Mouse (Mus musculus): ENCODE measurements around the gene Cul7.

Cul7 gene

DNA sequence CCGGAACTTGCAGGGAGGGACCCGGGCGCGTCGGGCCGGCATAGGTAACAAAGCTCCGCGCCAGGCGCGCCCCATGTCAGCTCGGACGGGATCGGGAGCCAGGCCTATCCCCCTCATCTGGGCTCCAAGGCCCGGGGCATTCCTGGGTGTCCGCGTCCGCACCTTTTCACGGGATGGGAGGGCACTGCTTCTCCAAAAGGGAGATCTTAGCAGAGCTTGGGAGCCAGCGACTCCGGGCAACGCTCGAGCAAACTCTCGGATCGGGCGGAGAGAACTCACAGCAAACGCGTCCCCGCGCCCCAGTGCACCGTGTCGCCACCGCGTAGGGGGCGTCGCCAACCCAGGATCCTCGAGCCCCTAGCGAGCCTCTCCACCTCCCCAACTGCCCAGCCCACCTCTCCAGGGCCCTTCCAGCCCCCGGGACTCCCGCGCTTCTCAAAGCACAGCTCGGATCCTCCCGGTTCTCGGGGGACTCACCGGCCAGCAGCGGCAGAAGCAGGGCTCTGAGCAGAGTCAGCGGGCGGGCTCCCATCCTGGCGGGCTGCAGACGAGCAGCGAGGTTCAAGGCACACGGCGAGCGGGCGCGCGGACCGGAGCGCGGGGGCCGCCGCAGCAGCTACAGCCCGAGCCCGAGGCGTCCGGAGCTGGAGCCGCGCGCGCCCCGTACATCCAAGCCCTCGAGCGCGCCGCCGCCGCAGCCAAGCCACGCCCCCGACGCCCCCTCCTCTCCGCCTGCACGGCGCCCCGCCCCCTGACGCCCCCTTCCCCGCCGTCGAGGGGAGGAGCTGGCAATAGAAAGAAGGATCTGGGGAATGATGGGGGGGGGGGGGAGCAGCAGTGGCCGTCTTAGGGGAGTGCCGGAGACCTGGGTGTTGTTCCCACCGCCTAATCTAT lies 21.1 kb upstream of the Cul7 start, which contains the start of gene Ptk7:
Gene Ptk7, minus strand, starts transcription at position 714 of the 894 bp plus-strand sequence.
- DNase-seq (ENCODE audit: low read depth, low spot score), result no peak

DNA sequence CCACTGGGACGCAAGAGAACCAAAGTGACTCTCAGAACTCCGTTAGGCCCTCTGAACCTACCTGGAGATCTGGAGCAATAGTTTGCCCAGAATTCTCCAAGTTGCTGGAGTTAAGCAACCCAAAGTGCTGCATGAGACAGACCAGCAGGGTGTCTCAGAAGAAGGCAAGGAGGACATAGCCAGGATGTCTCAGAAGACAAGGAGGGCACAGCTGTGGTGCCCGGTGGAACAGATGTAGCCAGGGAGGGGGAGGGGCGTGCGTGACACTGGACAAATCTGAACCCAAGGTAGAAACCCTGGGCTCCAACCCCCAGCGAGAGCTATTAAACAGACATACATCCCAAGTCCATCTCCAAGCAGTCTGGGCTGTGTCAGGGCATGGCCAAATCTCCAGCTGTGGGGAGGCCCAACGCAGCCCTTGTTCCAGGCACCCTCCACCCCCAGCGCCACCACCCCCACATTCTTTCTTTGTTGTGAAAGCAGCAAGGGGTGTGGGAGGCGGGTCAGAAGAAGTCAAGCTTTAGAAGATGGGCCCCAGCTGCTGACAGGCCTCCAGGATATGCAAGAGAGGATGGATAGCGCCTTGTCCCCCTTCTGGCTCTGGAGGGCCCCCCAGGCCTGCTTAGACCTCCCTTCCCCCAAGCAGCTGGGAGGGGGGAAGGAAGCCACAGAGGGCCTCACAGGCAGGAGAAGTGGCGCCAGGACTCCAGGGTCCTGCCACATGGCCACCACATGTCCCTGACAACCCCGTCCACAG lies 20.3 kb upstream of the Cul7 start:
- no peak for DNase-seq (ENCODE audit: low read depth, low spot score)

DNA sequence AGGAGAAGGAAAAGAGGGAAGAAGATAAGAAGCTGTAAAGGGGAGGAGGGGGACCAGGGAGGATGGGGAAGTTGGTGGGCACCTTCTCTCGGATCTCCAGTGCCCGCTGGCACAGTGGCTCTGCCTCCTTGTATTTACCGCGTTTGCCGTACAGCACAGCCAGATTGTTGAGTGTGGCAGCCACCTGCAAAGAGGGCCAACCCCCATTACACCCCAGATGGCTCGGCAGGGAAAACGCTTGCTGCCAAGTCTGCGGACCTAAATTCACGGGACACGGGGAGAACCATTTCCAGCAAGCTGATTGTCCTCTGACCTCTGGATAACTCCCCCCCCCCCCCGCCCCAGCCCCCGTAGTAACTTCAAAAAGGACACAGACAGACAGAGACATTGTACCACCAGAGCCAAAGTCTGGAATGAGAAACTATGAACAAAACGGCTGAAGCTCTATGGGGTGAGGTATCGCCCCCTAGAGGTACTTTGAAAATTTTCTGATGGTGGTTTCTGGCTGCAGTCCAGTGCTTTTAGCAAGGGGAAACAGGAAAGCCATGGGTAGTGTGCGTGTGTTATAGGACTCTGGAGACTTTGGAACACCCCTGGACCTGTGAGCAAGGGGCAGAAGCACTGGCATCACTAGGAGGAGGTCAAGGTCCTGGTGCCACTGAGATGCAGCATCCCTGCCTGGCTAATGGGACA lies 13.2 kb upstream of the Cul7 start:
- peak; percentile 49 for DNase-seq (ENCODE audit: low read depth, low spot score)

DNA sequence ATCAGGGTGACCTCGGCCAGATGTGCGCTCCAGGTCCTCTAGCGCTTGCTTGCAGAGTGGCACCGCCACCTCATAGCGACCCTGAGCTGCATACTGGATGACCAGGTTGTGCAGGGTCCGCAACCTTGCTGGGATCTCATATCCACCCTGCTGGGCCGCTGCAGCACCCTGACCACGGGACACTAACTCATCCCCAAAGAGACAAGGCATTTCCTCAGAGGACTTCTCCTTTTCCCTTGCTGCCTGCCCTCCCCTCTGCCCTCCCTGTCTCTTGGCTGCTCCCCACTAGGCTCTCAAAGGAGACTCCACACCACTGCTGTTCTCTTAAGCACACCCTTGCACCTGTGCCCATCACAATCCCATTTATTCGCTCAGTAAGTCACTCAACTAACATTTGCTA lies 10.2 kb upstream of the Cul7 start:
- no peak for DNase-seq (ENCODE audit: low read depth, low spot score)

DNA sequence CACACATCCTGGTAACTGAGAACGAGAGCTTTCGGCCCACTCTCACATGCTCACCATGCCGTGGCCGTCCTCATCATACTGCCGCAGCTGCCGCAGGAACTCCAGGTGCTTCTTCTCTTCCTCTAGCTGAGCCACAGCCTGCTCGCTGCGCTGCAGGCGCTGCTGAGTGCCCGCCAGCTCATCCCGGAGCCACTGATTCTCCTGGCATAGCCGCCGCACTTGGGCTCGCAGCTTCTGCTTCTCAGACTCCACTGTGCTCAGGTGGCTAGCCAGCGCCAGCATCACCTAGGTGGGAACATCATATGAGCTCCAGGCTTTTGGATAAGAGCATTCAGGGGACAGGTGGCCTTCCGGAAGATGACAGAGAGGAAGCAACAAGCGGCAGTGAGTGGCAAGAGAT lies 8.1 kb upstream of the Cul7 start:
- no peak for DNase-seq (ENCODE audit: low read depth, low spot score)

DNA sequence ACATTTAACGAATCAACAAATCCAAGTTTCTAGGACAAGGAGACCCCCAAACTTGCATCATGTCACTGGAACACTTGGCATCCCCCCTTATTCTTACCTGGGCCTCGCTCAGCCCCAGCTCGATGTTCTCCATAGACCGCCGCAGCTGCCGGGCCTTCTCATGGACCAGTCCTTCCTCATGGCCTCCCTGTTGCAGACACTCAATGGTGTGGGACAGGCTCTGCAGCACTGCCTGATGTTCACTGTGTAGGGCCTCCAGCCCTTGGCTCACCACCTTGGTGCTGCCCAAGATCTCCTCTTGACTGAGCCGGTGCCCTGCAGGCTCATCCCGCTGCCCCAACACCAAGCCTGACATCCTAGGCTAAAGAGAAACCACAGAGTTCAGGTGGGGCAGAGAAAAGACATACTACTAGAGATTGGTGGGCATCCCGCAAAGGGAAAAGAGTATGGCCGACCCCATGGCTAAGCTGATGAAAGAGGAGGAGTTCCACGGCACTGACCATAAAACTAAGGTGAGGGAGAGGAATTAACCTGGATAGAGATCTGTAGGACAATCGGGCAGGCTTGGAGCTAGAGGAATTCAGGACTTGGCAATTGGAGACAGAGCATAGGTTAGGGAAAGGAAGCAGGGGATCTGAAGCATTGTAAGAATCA lies 5.9 kb upstream of the Cul7 start:
- no peak for DNase-seq (ENCODE audit: low read depth, low spot score)

DNA sequence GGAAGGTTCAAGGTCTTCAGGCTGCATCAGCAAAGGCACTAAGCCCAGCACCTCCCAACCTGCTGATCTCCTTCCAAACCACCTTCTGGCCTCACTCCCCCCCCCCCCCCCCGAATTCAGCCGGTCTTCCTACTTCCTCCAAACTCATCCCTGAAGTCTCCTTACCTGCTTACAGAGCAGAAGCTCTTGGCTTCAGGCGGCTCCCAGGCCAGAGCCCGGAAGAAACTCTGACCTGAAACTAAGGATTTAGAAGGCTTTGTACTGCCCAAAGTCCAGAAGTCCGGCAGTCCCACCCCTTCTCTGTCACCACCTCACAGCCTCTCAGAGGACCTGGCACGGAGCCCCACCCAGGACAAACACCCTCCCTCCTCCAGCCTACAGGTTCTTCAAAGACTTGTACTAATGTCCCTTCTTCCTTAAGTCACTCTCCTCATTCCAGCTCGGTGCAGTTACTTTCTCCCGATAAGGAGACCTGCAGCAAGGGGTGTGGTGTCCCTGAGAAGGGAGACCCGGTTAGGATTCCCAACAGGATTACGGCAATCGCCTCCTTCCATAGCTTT lies 5.1 kb upstream of the Cul7 start:
- DNase-seq (ENCODE audit: low read depth, low spot score), result no peak

DNA sequence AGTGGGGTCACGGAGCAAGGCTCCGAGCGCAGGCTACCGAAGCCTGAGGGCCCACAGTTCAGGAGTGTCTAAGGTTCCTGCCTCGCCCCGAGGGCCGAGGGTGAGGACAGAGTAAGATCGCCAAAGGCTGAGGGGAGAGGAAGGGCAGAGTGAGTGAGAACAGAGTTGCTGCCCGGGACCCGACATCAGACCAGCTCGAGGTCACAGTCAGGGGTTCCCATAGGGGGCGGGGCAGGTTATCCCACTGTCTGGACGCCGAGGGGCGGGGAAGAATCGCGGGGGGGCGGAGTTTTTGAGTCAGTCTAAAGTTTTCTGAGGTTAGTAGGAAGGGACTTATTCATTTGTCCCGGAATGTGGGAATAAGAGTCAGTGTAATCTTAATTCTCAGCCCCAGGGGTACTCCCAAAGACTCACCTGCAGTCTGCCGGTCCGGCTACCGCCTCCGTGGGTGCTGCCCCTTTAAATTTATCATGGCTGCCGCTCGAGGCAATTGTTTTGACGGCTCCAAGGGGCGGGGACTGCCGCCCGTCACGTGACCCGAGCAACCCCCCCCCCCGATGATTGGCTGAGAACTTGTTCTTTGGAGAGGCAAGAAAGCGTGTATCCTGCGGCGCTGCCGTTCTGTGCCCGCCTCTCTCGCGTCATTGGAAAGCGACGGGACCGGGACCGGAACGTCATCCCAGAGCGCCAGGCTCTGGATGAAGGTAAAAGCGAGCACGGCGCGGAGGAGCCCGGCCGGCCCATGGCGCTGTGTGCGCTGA lies 4.4 kb upstream of the Cul7 start, which contains the start of the genes Klc4 and Mrpl2:
Gene Klc4, minus strand, starts transcription at position 462 of the 761 bp plus-strand sequence.
Gene Mrpl2, plus strand, starts transcription at position 669 of the 761 bp plus-strand sequence.
- DNase-seq (ENCODE audit: low read depth, low spot score), result peak; percentile 98

DNA sequence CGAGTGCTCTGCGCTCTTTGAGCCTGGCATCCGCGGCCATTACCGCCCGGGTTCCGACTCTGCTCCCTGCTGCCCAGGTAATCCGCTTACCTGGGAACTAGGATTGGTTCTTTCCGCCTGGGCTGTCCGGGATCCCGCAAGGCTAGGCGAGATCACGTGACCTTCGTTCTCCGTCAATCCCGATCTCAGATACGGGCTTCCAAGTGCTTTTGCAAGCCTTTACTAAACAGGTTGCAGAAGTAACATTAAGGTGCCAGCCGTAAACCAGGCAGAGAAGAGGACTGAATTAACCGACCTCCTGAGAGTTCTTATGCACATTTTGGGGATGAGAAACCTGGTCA lies 3.8 kb upstream of the Cul7 start:
- no peak for DNase-seq (ENCODE audit: low read depth, low spot score)

DNA sequence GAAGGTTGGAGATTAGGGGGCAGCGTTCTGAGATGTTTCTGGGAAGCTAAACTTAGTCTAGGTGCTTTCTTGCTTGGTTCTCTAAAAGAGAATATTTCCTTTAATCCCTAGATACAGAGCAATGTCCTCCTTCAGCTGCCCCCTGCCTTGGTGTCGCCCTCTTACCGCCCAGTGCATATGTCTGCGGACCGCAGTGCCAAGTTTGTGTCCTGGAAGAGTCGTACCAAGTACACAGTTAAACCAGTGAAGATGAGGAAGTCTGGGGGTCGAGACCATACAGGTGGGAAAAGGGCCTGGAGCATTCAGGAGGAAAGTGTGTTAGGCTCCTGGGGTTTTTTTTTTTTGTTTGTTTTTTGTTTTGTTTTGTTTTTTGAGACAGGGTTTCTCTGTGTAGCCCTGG lies 2.9 kb upstream of the Cul7 start:
- no peak for DNase-seq (ENCODE audit: low read depth, low spot score)

DNA sequence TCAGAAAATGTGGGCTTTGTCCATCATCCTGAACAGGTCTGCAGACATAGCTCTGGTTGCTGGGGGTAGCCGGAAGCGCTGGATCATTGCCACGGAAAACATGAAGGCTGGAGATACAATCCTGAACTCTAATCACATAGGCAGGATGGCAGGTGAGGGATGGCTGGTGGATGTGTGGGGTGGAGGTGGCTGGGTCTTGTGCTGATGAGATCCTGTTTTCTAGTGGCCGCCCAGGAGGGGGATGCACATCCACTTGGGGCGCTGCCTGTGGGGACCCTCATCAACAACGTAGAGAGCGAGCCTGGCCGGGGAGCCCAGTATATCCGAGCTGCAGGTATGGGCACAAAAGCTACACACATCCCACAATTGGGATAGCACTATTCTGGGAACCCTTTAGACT lies 1.7 kb upstream of the Cul7 start:
- no peak for DNase-seq (ENCODE audit: low read depth, low spot score)

DNA sequence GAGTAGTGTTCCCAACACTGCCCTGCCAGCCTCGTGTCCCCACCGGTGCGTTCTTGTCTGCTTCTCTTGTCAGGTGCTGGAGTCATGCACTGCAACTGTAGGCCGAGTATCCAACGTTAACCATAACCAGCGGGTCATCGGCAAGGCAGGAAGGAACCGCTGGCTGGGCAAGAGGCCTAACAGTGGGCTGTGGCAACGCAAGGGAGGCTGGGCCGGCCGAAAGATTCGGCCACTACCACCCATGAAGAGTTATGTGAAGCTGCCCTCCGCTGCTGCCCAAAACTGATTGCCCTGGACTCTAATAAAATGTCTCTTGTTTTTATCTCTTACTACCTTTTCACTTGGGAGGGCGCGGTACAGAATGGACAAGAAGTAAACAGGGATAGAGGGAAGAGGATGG lies 326 bp upstream of the Cul7 start:
- no peak for DNase-seq (ENCODE audit: low read depth, low spot score)

DNA sequence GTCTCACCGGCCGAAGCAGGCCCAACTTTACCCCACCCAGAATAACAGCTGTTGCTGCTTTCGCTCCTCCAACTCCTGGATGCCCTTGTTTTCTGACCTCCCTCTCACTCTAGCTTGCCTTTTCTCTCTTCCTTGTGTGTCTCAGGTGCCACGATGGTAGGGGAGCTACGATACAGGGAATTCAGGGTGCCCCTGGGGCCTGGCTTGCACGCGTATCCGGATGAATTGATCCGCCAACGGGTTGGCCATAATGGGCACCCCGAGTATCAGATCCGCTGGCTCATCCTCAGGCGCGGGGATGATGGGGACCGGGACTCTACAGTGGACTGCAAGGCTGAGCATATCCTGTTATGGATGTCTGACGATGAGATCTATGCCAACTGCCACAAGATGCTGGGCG lies 1.2 kb downstream of the Cul7 start:
- DNase-seq (ENCODE audit: low read depth, low spot score), result no peak

DNA sequence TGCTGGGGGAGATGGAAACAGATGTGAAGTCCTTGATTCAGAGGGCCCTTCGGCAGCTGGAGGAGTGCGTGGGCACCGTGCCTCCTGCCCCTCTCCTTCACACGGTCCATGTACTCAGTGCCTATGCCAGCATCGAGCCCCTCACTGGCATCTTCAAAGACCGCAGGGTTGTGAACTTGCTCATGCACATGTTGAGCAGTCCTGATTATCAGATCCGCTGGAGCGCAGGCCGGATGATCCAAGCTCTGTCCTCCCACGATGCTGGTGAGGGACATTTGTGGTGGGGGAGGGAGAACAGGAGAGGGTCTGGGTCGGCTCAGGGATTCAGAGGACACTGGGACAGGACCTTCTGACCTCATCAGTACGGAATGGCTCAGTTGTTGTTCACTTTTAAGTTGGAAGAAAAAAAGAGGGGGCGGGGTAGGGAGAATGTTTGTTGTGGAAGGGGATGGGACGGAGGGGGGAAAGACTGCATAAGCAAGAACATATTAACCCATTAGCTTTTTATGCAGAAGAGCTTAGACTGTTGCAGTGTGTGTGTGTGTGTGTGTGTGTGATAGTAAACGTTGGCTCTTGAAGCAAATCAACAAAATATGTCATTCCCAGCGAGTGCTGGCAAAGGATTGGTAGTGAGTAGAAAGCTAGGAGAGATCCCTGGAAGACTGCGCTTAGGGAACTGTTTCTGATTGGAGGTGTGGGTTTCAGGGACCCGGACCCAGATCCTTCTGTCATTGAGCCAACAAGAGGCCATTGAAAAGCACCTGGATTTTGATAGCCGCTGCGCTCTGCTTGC lies 1.8 kb downstream of the Cul7 start:
- DNase-seq (ENCODE audit: low read depth, low spot score), result no peak

DNA sequence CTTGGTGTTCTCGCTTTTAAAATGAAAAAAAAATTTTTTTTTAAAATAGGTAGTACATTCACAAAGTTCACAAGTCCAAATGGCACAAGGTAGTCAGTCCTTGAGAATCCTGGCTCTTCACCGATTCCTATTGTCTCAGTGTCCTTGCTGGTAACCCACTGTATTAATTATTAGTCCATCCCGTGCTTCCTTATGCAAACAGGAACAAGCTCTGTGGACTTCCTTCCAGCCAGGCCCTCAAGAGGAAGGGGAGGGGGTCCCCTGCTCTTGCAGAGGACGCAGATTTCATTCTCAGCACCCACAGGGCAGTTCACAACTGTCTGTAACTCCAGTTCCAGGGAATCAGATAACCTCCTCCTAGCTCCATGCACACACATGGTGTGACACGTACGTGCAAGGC lies 5.9 kb downstream of the Cul7 start:
- no peak for DNase-seq (ENCODE audit: low read depth, low spot score)

DNA sequence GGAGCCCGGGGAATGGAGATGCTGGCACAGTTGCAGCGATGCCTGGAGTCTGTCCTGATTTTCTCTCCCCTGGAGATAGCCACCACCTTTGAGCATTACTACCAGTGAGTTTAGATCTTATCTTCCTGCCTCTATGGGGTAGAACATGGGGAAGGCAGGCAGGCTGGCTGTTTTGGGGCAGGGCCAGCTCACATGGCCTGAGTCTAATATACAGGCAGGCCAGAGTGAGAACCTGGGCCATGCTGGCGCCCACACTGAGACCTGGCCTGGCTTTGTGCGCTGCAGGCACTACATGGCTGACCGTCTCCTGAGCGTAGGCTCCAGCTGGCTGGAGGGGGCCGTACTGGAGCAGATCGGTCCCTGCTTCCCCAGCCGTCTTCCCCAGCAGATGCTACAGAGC lies 11.2 kb downstream of the Cul7 start:
- DNase-seq (ENCODE audit: low read depth, low spot score), result no peak

DNA sequence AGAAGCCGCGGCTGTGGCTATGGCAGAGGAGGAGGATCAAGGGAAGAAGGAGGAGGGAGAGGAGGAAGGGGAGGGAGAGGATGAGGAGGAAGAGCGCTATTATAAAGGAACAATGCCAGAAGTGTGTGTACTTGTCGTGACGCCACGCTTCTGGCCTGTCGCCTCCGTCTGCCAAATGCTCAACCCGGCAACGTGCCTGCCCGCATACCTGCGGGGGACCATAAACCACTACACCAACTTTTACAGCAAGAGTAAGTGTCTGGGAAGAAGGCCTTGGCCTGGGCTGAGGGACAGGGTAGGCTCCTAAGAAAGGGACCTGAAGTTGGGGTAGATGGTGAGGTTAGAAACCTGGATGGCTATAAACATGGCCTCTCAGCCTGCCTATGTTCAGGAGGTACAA lies 11.8 kb downstream of the Cul7 start:
- DNase-seq (ENCODE audit: low read depth, low spot score), result no peak

DNA sequence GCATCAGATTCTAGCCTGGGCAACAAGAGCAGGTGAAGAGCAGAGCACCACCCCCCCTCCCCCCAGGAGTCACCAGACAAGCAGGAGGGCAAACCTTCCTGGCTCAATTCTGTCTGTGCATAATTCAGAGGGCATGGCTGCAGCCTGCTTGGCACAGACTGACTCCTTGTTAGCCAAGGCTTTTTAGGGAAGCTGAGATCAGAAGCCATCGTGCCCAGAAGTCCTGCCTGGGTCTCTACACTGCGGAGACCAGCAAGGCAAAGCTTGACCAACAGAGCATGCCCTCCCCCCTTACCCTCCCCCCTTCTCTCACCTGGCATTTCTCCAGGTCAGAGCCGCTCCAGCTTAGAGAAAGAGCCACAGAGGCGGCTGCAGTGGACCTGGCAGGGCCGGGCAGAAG lies 12.6 kb downstream of the Cul7 start:
- DNase-seq (ENCODE audit: low read depth, low spot score), result peak; percentile 82

DNA sequence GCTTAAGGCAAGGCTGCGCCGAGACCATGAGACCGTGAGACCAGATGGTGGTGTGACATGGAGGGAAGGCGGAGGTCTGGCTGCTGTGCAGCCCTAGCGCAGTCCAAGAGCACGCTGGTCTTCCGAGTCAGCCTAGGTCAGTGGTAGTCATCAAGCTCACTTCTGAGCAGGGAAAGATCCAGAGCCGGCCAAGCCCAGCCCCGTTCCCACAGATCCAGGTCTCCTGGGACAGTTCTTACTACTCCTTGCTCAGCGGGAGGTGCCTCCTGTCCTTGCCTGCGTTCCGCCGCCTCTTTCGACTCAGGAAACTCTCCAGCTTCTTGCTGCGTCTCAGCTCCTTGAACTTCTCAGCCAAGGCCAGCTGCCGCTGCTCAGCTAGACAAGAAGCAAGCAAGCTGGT lies 17.6 kb downstream of the Cul7 start:
- peak; percentile 56 for DNase-seq (ENCODE audit: low read depth, low spot score)

DNA sequence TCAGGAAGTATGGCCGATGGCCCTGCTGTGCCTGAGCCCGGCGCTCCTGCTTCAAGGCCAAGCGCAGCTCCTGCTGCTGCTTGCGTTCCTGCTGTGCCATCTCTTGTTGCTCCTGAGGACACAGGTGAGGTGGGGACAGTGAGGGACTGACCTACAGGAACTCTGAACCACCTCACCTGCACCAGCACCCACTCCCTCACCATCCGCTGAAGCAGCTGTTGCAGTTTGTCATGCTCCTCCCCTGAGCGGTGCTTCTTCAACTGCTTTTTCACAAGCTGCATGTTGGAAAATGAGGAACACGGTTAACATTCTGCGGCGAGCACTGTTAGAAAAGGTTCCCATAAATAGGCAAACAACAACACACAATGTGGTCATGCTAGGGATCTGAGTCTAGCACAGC lies 19.8 kb downstream of the Cul7 start:
- no peak for DNase-seq (ENCODE audit: low read depth, low spot score)

Measured in skeletal muscle tissue, adult 2 months (tissue).